Mouse (Mus musculus): ENCODE measurements around the gene Sectm1b.
A peak's percentile ranks its signal among the peaks of the same experiment; 100 is the strongest.
"Not testable (repeated sequence)": the region's sequence is repeated elsewhere in the genome, so short reads cannot be mapped to it uniquely, and the experiment has no call there.

The Sectm1b gene

GRCm38 (mm10) chr11:121069662-121070061 lies 6.3 kb upstream of the Sectm1b start:
- DNase-seq (ENCODE audit: low spot score in 2 of 2), result not testable (repeated sequence)

DNA sequence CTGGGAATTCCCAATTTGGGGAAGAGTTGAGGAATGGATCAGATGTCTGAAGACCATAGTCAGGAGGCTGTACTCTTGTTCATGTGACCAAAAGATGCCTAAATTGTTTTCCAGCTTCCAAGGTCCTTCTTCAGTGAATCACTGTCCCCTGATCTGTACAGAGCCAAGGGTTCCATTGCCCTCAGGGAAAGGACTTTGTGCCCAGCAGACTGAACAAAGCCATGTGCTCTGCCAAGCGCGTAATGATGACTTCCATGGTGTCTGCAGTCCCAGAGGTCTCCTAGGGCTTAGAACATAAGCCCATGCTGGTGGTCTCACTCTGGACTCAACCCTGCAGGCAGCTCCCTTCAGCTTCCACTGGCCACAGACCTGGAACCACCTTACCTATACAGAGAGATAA lies 4.5 kb upstream of the Sectm1b start:
- DNase-seq (ENCODE audit: low spot score in 2 of 2), result no peak

GRCm38 (mm10) chr11:121064197-121064596 lies 828 bp upstream of the Sectm1b start:
- no peak for DNase-seq (ENCODE audit: low spot score in 2 of 2)

DNA sequence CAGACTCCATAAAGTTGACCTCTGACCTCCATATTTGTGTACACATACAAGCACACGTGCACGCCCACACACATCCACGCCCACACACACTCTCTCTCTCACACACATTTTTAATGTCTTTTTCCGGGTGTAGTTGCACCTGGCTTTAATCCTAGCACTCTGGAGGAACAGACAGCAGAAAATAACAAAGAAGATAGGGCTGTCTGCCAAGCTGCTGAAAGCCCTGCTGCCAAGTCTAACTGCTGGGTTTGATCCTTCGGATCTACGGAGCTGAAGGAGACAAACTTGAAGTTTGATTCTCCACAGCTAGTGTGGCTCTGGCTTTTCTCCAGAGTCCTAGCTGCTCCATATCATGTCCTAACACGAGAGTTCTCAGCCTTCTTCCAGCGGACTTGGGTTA lies 1.8 kb downstream of the Sectm1b start:
- no peak for DNase-seq (ENCODE audit: low spot score in 2 of 2)

DNA sequence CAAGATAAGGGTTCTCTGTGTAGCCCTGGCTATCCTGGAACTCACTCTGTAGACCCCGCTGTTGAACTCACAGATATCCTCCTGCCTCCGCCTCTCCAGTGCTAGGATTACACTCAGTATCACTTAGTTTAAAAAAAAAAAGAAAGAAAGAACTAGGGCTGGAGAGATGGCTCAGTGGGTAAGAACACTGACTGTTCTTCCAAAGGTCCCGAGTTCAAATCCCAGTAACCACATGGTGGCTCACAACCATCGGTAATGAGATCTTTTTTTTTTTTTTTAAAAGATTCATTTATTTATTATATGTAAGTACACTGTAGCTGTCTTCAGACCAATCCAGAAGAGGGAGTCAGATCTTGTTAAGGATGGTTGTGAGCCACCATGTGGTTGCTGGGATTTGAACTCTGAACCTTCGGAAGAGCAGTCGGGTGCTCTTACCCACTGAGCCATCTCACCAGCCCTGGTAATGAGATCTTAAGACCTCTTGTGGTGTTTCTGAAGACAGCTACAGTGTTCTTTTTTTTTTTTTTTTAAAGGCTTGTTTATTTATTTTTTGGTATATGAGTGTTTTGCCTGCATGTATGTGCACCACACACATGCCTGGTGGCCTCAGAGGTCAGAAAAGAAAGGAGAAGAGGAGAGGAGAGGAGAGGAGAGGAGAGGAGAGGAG lies 2.8 kb downstream of the Sectm1b start:
- DNase-seq (ENCODE audit: low spot score in 2 of 2), result not testable (repeated sequence)

DNA sequence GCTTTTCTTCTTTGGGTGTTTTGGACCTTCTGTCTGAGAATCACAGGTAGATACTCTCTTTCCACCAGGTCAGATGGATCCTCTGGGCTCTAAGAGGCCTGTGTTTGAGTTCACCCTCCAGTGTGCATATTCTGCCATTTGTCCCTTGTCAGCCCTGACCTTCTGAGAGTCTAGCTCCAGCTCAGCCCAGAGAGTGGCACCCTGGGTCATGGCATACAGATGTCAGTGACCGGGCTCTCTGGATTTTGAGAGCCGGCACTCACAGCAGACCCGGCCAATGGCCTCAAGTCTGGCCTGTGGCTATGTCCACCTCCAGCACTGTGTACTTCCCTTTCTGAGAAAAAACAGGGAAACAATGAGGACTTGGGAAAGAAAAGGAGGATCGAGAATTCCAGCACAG lies 3.9 kb downstream of the Sectm1b start:
- DNase-seq (ENCODE audit: low spot score in 2 of 2), result no peak

GRCm38 (mm10) chr11:121058956-121059355 lies 4.4 kb downstream of the Sectm1b start:
- no peak for DNase-seq (ENCODE audit: low spot score in 2 of 2)

DNA sequence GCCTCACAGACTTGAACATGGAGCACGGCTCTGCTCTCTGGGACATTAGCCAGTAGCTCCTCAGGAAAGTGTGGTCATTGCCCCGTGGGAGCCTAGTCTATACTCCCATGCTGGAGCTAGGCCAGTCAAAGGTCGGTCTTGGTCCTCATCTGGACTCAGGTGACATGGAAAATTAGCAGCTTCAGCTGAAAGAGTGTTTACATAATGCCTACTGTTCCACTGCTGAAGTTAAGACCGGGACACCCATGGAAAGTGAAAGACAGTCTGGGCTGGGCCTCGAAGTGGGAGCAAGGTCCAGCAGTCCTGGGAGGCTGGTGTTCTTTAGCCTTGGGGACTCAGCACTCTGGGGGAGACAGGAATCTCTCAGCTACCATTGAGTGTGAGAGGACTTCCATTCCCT lies 5.2 kb downstream of the Sectm1b start:
- no peak for DNase-seq (ENCODE audit: low spot score in 2 of 2)

GRCm38 (mm10) chr11:121056536-121057236 lies 6.7 kb downstream of the Sectm1b start:
- DNase-seq (ENCODE audit: low spot score in 2 of 2), result no peak

GRCm38 (mm10) chr11:121053536-121053935 lies 9.8 kb downstream of the Sectm1b start:
- DNase-seq (ENCODE audit: low spot score in 2 of 2), result peak; percentile 58 to 83

DNA sequence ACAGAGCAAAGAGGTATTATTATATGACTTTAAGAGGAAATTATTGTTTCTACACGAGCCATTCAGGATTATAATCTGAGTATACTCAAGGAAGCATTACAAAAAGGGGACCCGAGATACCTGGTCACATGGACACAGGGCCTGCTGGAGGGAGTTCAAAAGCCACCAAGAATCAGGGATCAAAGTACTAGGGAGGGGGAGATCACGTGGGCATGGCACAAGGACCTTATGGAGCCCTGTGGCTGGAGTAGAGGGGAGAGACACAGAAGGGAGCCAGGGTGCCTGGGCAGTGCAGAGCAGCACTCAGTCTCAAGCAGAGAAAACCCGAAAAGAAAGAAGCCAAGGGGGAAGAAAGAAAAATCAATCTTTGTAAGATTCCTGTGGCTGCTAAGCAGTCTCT lies 11.0 kb downstream of the Sectm1b start:
- no peak for DNase-seq (ENCODE audit: low spot score in 2 of 2)

DNA sequence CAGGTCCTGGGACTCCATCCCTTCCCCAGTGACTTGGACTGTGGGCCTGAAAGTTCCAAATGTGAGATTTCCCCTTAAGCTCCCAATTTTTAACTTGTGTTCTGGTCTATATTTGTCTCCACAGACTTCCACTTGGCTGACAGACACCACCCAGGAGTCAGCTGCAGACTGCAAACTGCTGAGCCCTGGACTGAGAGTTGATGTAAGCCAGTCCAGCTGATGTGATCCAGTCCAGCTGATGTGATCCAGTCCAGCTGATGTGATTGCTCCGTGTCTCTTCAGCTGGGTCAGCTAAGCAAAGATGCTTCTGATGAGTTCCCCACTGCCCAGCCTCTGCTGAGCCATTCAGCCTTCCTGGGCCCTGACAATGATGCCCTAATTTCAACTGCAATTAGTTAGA lies 11.6 kb downstream of the Sectm1b start:
- DNase-seq (ENCODE audit: low spot score in 2 of 2), result no peak

- no peak for DNase-seq (ENCODE audit: low spot score in 2 of 2)
Observed at GRCm38 (mm10) chr11:121049840-121050239, 13.5 kb downstream of the Sectm1b start.

GRCm38 (mm10) chr11:121047826-121048399 lies 15.5 kb downstream of the Sectm1b start:
- no peak for DNase-seq (ENCODE audit: low spot score in 2 of 2)

DNA sequence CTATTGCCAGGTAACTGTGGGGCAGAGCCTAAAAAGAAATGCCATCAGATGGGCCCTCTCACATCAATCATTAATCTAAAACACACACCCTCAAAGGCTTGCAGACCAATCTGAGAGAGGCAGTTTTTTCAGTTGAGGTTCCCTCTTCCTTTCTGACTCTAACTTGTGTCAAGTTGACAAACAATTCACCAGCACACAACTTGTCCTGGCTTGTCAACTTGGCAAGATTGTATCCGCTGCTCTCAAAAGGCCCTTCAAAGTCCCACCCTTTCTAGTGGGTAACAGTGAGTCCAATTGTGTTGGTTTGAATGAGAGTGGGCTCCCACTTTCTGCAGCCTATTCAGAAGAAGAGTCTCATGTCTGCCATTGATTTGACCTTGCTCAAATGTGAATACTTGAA lies 18.1 kb downstream of the Sectm1b start:
- no peak for DNase-seq (ENCODE audit: low spot score in 2 of 2)

DNA sequence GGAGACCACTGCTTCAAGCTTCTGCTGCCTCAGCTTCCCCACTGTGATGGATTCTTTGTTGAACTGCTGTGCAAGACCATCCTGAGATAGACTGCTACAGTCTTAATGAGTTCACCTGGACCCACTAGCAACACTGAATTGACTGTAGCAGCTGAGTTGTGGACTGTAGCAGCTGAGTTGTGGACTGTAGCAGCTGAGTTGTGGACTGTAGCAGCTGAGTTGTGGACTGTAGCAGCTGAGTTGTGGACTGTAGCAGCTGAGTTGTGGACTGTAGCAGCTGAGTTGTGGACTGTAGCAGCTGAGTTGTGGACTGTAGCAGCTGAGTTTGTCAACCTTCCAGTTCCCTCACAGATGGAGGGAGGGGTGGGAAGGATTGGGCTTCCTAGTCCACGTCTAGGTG lies 20.3 kb downstream of the Sectm1b start:
- not testable (repeated sequence) for DNase-seq (ENCODE audit: low spot score in 2 of 2)

- DNase-seq (ENCODE audit: low spot score in 2 of 2), result no peak
Observed at GRCm38 (mm10) chr11:121042480-121042879, 20.9 kb downstream of the Sectm1b start.

DNA sequence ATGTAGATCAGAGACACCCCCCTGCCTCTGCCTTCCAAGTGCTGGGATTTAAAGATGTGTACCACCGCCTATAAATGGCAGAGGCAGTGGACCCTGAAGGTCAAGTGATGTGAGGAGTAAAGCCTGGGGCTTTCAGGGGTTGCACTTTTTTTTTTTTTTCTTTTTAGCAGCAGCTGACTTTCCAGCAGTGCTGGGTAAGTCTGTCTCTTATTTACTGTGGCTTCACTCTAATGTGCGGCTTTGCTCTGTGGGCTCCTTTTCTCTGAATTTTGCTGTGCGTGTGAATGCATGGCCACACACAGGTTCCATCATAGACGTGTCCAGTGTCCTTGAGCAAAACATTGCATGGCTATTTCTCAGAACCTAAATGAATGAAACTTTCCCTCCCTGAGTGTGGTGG lies 21.7 kb downstream of the Sectm1b start:
- DNase-seq (ENCODE audit: low spot score in 2 of 2), result no peak

DNA sequence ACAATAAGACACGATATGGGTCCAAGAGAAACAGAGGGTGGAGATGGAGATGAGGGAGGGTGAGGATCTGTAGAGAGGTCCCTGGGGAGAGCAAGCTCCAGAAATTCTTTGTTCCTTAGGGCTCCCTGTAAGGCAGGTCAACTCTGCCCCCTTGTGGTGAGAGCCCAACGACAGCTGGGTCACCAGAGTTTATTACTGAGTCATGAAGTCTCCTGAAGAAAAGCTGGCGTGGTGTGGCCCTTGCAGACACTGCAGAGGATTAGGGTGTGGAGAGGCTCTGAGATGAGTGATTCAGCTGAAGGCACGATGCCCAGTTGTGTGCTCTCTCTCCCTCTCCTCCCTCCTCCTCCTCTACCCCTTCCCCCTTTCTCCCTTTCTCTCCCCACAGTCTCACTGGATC lies 22.2 kb downstream of the Sectm1b start:
- peak; percentile 68 to 77 for DNase-seq (ENCODE audit: low spot score in 2 of 2)

DNA sequence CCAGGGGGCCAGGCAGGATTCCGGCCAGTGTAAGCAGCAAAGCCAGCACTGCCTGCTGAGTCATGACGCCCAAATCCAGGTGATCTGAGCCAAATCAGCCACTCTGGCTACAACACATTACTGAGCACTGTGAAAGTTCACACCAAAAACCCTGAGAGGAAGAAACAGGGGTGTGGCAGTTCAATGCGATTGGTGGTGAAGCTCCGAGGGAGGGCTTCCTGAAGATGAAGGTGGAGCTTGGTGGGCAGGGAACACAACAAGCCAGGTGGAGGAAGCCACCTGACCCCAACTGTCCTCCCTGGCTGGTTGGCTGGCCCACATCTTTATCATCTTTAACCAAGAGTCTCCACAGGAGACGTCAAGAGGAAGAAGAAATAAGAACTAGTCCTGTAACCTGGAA lies 24.1 kb downstream of the Sectm1b start, which contains the start of gene Cd7:
Gene Cd7 (minus strand): TSS at position 117 of the 400 bp plus-strand sequence.
- DNase-seq (ENCODE audit: low spot score in 2 of 2), result no peak

DNA sequence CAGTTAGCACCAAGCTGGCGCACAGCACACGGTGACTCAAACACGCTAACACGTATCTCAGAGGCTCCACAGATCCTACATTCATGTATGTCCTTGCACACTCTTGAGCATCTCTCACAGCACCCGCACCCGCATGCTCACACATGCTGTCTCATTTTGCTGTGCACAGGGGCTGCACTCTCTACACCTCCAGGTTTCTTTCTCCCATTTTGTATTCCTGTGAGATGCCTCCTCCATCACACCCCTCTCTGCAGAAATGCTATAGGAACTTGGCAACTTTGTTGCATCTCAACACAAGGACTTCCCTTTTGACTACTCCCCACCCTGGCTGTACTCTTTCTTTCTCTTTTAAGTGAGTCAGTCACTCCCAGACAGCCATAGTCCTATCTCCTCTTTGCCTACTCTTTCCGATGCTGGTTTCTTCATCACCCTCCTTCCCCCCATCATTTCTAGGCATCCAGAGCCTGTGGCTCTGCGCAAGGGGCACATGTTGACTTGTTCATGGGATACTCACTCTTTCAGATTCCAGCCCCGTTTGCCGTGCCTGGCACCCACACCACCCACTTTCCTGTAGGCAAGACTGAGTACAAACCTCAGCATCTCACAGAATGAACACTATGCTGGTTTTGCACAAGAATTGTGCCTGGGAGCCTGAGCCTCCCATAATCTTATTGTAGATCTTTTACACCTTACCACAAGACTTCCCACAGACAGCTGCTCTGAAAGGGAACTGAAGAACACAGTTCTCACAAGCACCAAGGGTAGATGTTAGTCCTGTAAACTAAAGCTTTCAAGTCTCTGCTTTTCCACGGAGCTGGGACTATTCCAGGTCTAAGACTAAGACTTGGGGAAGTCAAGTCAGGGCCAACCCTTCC lies 24.8 kb downstream of the Sectm1b start:
- DNase-seq (ENCODE audit: low spot score in 2 of 2), result no peak

DNA sequence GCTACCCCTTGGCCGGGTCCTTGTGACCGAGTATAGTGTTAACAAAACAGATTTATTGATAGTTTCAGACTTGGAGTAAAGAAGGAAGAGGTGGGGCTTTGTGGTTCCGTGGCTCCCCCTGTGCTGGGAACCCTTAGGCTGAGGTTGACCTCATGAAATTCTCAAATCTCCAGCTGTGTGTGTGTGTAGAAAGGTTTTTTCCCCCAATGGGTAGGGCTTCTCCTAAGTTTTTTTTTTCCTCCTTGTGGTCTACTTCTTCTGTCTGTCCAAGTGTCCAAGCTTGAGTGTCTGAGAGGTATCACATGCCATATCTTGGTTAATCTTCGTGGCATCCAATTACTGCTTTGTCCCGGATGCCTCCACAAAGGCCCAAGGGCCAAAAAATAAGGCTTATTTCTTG lies 30.3 kb downstream of the Sectm1b start:
- DNase-seq (ENCODE audit: low spot score in 2 of 2), result no peak

Measured in cerebellum, postnatal 4 days (tissue).